Mouse (Mus musculus): ENCODE data around the gene Cobll1. TPM values are rescaled to one million over a fixed set of nuclear protein-coding genes. Genes with fewer than 3 reads are reported as not detected.

The Cobll1 gene
- polyA plus RNA-seq, 1 experiment from 2014 or later, result 23.8 TPM

GRCm38 (mm10) chr2:65140330-65140922 is 98.8 kb downstream of the Cobll1 start:
- Histone ChIP-seq H3K9me3 (replicated peaks; ENCODE audit: low read length) (no peaks in the 10 kb centered on the region), H3K4me3 (replicated peaks; ENCODE audit: low read depth, low read length) (no peak overlapping the region), H3K9ac (ENCODE audit: low read depth, low read length) (no peak overlapping the region), H3K36me3 (ENCODE audit: insufficient read depth, low read length) (no peaks in the 10 kb centered on the region), H3K27me3 (ENCODE audit: insufficient read depth, low read length) (no peaks in the 10 kb centered on the region), H3K27ac (no peak overlapping the region), H3K4me1 (replicated peaks; ENCODE audit: insufficient read depth, low read length) (no peaks in the 10 kb centered on the region), H3K4me2 (ENCODE audit: low read length) (no peak overlapping the region)
- DNase-seq (ENCODE audit: low spot score), result no peak
- no peak for ATAC-seq (replicated peaks; ENCODE audit: low FRiP score, low read depth)
- 61% methylated on average over 6 of the region's 6 CpGs for WGBS
- TF ChIP-seq CTCF (IDR thresholded peaks at IDR 0.05; ENCODE audit: low read depth), result no peak

- WGBS, result 81% methylated on average over 4 of the region's 4 CpGs
- no peaks in the 10 kb centered on the region for H3K36me3 ChIP-seq (ENCODE audit: insufficient read depth, low read length)
- no peaks in the 10 kb centered on the region for H3K27me3 ChIP-seq (ENCODE audit: insufficient read depth, low read length)
- H3K4me2 ChIP-seq (ENCODE audit: low read length), result no peak overlapping the region
- ATAC-seq (replicated peaks; ENCODE audit: low FRiP score, low read depth) (no peak), DNase-seq (ENCODE audit: low spot score) (peak; percentile 29)
- no peaks in the 10 kb centered on the region for H3K4me1 ChIP-seq (replicated peaks; ENCODE audit: insufficient read depth, low read length)
- H3K9ac ChIP-seq (ENCODE audit: low read depth, low read length), result no peak overlapping the region
- no peak for TF ChIP-seq CTCF (IDR thresholded peaks at IDR 0.05; ENCODE audit: low read depth)
- no peak overlapping the region for H3K27ac ChIP-seq
- no peaks in the 10 kb centered on the region for H3K9me3 ChIP-seq (replicated peaks; ENCODE audit: low read length)
- no peak overlapping the region for H3K4me3 ChIP-seq (replicated peaks; ENCODE audit: low read depth, low read length)
These were observed 99.4 kb downstream of the Cobll1 start for GRCm38 (mm10) chr2:65139606-65140329.

- Histone ChIP-seq H3K4me3 (replicated peaks; ENCODE audit: low read depth, low read length) (no peak overlapping the region), H3K36me3 (ENCODE audit: insufficient read depth, low read length) (no peaks in the 10 kb centered on the region), H3K27ac (no peak overlapping the region), H3K9ac (ENCODE audit: low read depth, low read length) (no peak overlapping the region), H3K27me3 (ENCODE audit: insufficient read depth, low read length) (no peaks in the 10 kb centered on the region), H3K9me3 (replicated peaks; ENCODE audit: low read length) (no peaks in the 10 kb centered on the region), H3K4me2 (ENCODE audit: low read length) (no peak overlapping the region), H3K4me1 (replicated peaks; ENCODE audit: insufficient read depth, low read length) (no peaks in the 10 kb centered on the region)
- WGBS, result 76% methylated on average over 5 of the region's 5 CpGs
- TF ChIP-seq CTCF (IDR thresholded peaks at IDR 0.05; ENCODE audit: low read depth), result no peak
- ATAC-seq (replicated peaks; ENCODE audit: low FRiP score, low read depth) (no peak), DNase-seq (ENCODE audit: low spot score) (no peak)
These were observed 100.2 kb downstream of the Cobll1 start for GRCm38 (mm10) chr2:65138992-65139391.

GRCm38 (mm10) chr2:65126141-65126783 is 112.9 kb downstream of the Cobll1 start:
- Histone ChIP-seq H3K27ac (no peak overlapping the region), H3K4me3 (replicated peaks; ENCODE audit: low read depth, low read length) (no peak overlapping the region), H3K36me3 (ENCODE audit: insufficient read depth, low read length) (0 out of 2 replicates have a peak, but pooled peaks cover 5% of the 10 kb centered on the region), H3K9me3 (replicated peaks; ENCODE audit: low read length) (no peaks in the 10 kb centered on the region), H3K4me2 (ENCODE audit: low read length) (no peak overlapping the region), H3K9ac (ENCODE audit: low read depth, low read length) (no peak overlapping the region), H3K4me1 (replicated peaks; ENCODE audit: insufficient read depth, low read length) (no peaks in the 10 kb centered on the region), H3K27me3 (ENCODE audit: insufficient read depth, low read length) (no peaks in the 10 kb centered on the region)
- no peak for TF ChIP-seq CTCF (IDR thresholded peaks at IDR 0.05; ENCODE audit: low read depth)
- ATAC-seq (replicated peaks; ENCODE audit: low FRiP score, low read depth), result no peak
- DNase-seq (ENCODE audit: low spot score), result no peak
- 71% methylated on average over 12 of the region's 12 CpGs for WGBS

- Histone ChIP-seq H3K27me3 (ENCODE audit: insufficient read depth, low read length) (no peaks in the 10 kb centered on the region), H3K9me3 (replicated peaks; ENCODE audit: low read length) (no peaks in the 10 kb centered on the region), H3K4me1 (replicated peaks; ENCODE audit: insufficient read depth, low read length) (no peaks in the 10 kb centered on the region), H3K4me2 (ENCODE audit: low read length) (no peak overlapping the region), H3K27ac (no peak overlapping the region), H3K4me3 (replicated peaks; ENCODE audit: low read depth, low read length) (no peak overlapping the region), H3K9ac (ENCODE audit: low read depth, low read length) (no peak overlapping the region), H3K36me3 (ENCODE audit: insufficient read depth, low read length) (0 out of 2 replicates have a peak, but pooled peaks cover 5% of the 10 kb centered on the region)
- WGBS, result 69% methylated on average over 3 of the region's 3 CpGs
- TF ChIP-seq CTCF (IDR thresholded peaks at IDR 0.05; ENCODE audit: low read depth), result no peak
- ATAC-seq (replicated peaks; ENCODE audit: low FRiP score, low read depth) (no peak), DNase-seq (ENCODE audit: low spot score) (no peak)
These were observed 115.5 kb downstream of the Cobll1 start for GRCm38 (mm10) chr2:65123702-65124101.

- 13% methylated on average over 1 of the region's 1 CpGs for WGBS
- no peak for ATAC-seq (replicated peaks; ENCODE audit: low FRiP score, low read depth)
- DNase-seq (ENCODE audit: low spot score), result peak; percentile 83
These were observed 117.8 kb downstream of the Cobll1 start for GRCm38 (mm10) chr2:65121435-65121834.

More at GRCm38 (mm10) chr2:65121435-65121834, 117.8 kb downstream of the Cobll1 start:
- peak; percentile 79 for TF ChIP-seq CTCF (IDR thresholded peaks at IDR 0.05; ENCODE audit: low read depth)
- 0 out of 2 replicates have a peak, but pooled peaks cover 5% of the 10 kb centered on the region for H3K36me3 ChIP-seq (ENCODE audit: insufficient read depth, low read length)
- no peaks in the 10 kb centered on the region for H3K9me3 ChIP-seq (replicated peaks; ENCODE audit: low read length)
- no peak overlapping the region for H3K9ac ChIP-seq (ENCODE audit: low read depth, low read length)
- H3K4me2 ChIP-seq (ENCODE audit: low read length), result no peak overlapping the region
- H3K4me3 ChIP-seq (replicated peaks; ENCODE audit: low read depth, low read length), result no peak overlapping the region
- H3K27me3 ChIP-seq (ENCODE audit: insufficient read depth, low read length), result no peaks in the 10 kb centered on the region
- no peak overlapping the region for H3K27ac ChIP-seq
- H3K4me1 ChIP-seq (replicated peaks; ENCODE audit: insufficient read depth, low read length), result no peaks in the 10 kb centered on the region
